In the genomic region with DNA sequence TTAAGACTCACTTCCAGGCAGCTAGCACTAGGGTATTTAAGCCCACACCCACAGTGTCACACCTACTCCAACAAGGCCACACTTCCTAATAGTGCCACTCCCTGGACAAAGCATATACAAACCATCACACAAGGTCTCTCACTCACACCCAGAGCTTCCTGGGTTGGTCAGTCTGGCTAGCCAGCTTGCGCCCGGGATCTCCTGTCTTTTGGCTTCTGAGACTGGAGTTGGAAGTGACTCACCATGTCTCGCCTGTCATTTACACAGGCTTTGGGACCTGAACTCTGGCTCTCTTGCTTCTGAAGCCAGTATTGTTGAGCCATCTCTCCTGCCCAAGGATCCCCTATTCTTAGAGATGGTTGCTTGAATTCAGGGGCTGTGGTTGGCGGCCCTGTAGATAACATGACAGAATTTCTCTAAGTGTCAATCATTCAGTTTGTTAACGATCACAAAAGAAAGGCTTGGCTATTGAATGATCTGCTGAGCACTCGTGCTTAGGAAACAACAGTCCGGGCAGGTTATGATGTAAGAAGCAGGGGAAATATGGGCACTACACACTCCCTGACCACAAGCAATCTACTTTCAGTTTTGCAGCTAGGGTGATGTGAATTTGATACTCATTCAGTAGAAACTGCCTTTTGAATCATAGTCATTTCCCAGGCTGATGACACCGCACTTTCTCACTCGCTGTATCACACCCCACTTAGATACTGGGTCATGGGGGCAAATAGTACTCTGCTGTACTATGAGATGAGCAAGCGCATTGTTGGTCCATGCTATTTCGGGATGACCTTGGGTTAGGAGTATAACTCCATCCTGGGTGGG, we compare ENCODE assay signal across 14 mouse cellular contexts. TPM values are rescaled to one million over a fixed set of nuclear protein-coding genes. Genes with fewer than 3 reads are reported as not detected.
DNase-seq lines count a peak whose midpoint lies in the region; ATAC-seq and TF ChIP-seq lines count a peak whose summit lies in the region.
"Had no signal": no experiment of that assay in that cellular context is flagged by ENCODE, and none has a peak within 500 bp of the region (broad histone marks: within the 10 kb centered on the region; RNA-seq: fewer than 3 reads in every experiment).

No protein-coding gene starts in this region.

- no peaks in the 10 kb centered on the region for H3K4me1 ChIP-seq in hindbrain, embryonic 16.5 days (ENCODE audit: control insufficient read depth, insufficient read depth, low read depth, low read length)
- H3K4me1 ChIP-seq in hindbrain, embryonic 12.5 days = peaks cover 3% of the 10 kb centered on the region; the same call in 1 of the 2 replicates
- H3K4me1 ChIP-seq in E14TG2a.4 (replicated peaks; ENCODE audit: low read depth, low read length) = peaks cover 31% of the 10 kb centered on the region
- H3K4me1 ChIP-seq: kidney, embryonic 15.5 days; liver, embryonic 12.5 days had no signal

- no peak overlapping the region for H3K4me2 ChIP-seq in hindbrain, embryonic 16.5 days (ENCODE audit: low read length)
- no peak overlapping the region for H3K4me2 ChIP-seq in hindbrain, embryonic 12.5 days (replicated peaks)
- H3K4me2 ChIP-seq: heart, embryonic 12.5 days; kidney, embryonic 15.5 days; liver, embryonic 12.5 days had no signal

- no peak overlapping the region for H3K4me3 ChIP-seq in hindbrain, embryonic 16.5 days (ENCODE audit: low read length)
- H3K4me3 ChIP-seq in hindbrain, embryonic 12.5 days = no peak overlapping the region
- 0 out of 2 replicates have a peak overlapping the region, but pooled peaks have one; percentile 5 for H3K4me3 ChIP-seq in E14TG2a.4 (replicated peaks; ENCODE audit: low read length)
- H3K4me3 ChIP-seq: heart, embryonic 12.5 days; kidney, embryonic 15.5 days; liver, embryonic 12.5 days had no signal

- TF ChIP-seq CTCF in E14TG2a.4 (conservative IDR thresholded peaks at IDR 0.05; ENCODE audit: low read length) = no peak

- H3K9ac ChIP-seq in hindbrain, embryonic 16.5 days (ENCODE audit: low read depth, low read length) = no peak overlapping the region
- H3K9ac ChIP-seq in hindbrain, embryonic 12.5 days = no peak overlapping the region
- H3K9ac ChIP-seq: heart, embryonic 12.5 days; kidney, embryonic 15.5 days; liver, embryonic 12.5 days had no signal

- no peaks in the 10 kb centered on the region for H3K9me3 ChIP-seq in hindbrain, embryonic 16.5 days (ENCODE audit: control insufficient read depth, low read length)
- H3K9me3 ChIP-seq in hindbrain, embryonic 12.5 days (replicated peaks) = no peaks in the 10 kb centered on the region
- H3K9me3 ChIP-seq in E14TG2a.4 (ENCODE audit: low read length) = no peaks in the 10 kb centered on the region
- H3K9me3 ChIP-seq: heart, embryonic 12.5 days; kidney, embryonic 15.5 days; liver, embryonic 12.5 days had no signal

- no peaks in the 10 kb centered on the region for H3K36me3 ChIP-seq in hindbrain, embryonic 16.5 days (ENCODE audit: control insufficient read depth, insufficient read depth, low read length)
- H3K36me3 ChIP-seq in hindbrain, embryonic 12.5 days = no peaks in the 10 kb centered on the region
- H3K36me3 ChIP-seq in E14TG2a.4 (ENCODE audit: insufficient read depth, low read length) = no peaks in the 10 kb centered on the region
- H3K36me3 ChIP-seq: heart, embryonic 12.5 days; kidney, embryonic 15.5 days; liver, embryonic 12.5 days had no signal

- peak; percentile 30; the same call in 1 of the 2 replicates for ATAC-seq in hindbrain, embryonic 16.5 days
- ATAC-seq in hindbrain, embryonic 12.5 days (ENCODE audit: low FRiP score) = no peak
- ATAC-seq: liver, embryonic 12.5 days; midbrain, embryonic 16.5 days had no signal

- no peak overlapping the region for H3K27ac ChIP-seq in hindbrain, embryonic 16.5 days (ENCODE audit: low read depth, low read length)
- no peak overlapping the region for H3K27ac ChIP-seq in hindbrain, embryonic 12.5 days
- H3K27ac ChIP-seq: kidney, embryonic 15.5 days; liver, embryonic 12.5 days had no signal

- H3K27me3 ChIP-seq in hindbrain, embryonic 16.5 days (replicated peaks; ENCODE audit: control insufficient read depth, insufficient read depth, low read length) = no peaks in the 10 kb centered on the region
- H3K27me3 ChIP-seq in hindbrain, embryonic 12.5 days = no peaks in the 10 kb centered on the region
- no peaks in the 10 kb centered on the region for H3K27me3 ChIP-seq in E14TG2a.4 (ENCODE audit: insufficient read depth, low read length)
- H3K27me3 ChIP-seq: heart, embryonic 12.5 days; kidney, embryonic 15.5 days had no signal

- peak; percentile 62 for DNase-seq in fibroblast of lung, adult 2 months (ENCODE audit: low read depth)
- DNase-seq in naive thymus-derived CD4-positive, alpha-beta T cell, adult 2 months (ENCODE audit: low read depth) = peak; percentile 27
- no peak for DNase-seq in layer of hippocampus, adult 9-10 months (ENCODE audit: low spot score)
- DNase-seq in retina, postnatal 1 day = no peak
- DNase-seq in embryo, embryonic 11 days = no peak
- DNase-seq: cerebellum, adult 18-20 months; gastrocnemius, postnatal 25 days had no signal

- 87% methylated on average over 11 of the region's 11 CpGs for WGBS in hindbrain, embryonic 16.5 days
- 86% methylated on average over 11 of the region's 11 CpGs for WGBS in hindbrain, embryonic 12.5 days

RNA-seq across cellular contexts. Expression of gene Plg, which starts 14.6 kb away (rescaled TPM):
- not detected in 2 replicates for polyA plus RNA-seq in hindbrain, embryonic 16.5 days (2015; fragmentation: Nextera tagmentation; extraction: Ambion mirVana)
- polyA plus RNA-seq in hindbrain, embryonic 12.5 days (2016; fragmentation: Nextera tagmentation; extraction: Ambion mirVana) = not detected in 2 replicates
- polyA plus RNA-seq: midbrain, embryonic 16.5 days had no signal

RNA-seq across cellular contexts. Expression of gene Map3k4, which starts 45.2 kb away (rescaled TPM):
- 33.1 and 39.7 TPM in 2 replicates for polyA plus RNA-seq in hindbrain, embryonic 16.5 days (2015; fragmentation: Nextera tagmentation; extraction: Ambion mirVana)
- 47.8 and 60.3 TPM in 2 replicates for polyA plus RNA-seq in hindbrain, embryonic 12.5 days (2016; fragmentation: Nextera tagmentation; extraction: Ambion mirVana)

Comparison
In these comparisons a context has a peak if more than half of its experiments do, and no peak if none do; other contexts are left out.
1. DNase-seq: peak in fibroblast of lung, adult 2 months (single experiment) and naive thymus-derived CD4-positive, alpha-beta T cell, adult 2 months (single experiment); none in layer of hippocampus, adult 9-10 months (single experiment), retina, postnatal 1 day (single experiment) and embryo, embryonic 11 days (single experiment).